Mouse (Mus musculus): Measurements from ENCODE around the gene Cd276. TPM values are rescaled to one million over a fixed set of nuclear protein-coding genes. Genes with fewer than 3 reads are reported as not detected.

Gene Cd276
- polyA plus RNA-seq, 1 experiment from 2014 or later, result 45.4 TPM

GRCm38 (mm10) chr9:58510452-58510851 lies 44.8 kb downstream of the Cd276 start:
- Histone ChIP-seq H3K27ac (ENCODE audit: low read depth, low read length) (no peak overlapping the region), H3K4me3 (ENCODE audit: low read length) (no peak overlapping the region), H3K4me2 (replicated peaks; ENCODE audit: low read depth, low read length) (no peak overlapping the region), H3K4me1 (ENCODE audit: control insufficient read depth, insufficient read depth, low read length) (no peaks in the 10 kb centered on the region), H3K9me3 (ENCODE audit: control insufficient read depth, low read length) (no peaks in the 10 kb centered on the region), H3K27me3 (ENCODE audit: control insufficient read depth, insufficient read depth, low read length) (no peaks in the 10 kb centered on the region), H3K9ac (ENCODE audit: low read depth, low read length) (no peak overlapping the region), H3K36me3 (ENCODE audit: control insufficient read depth, insufficient read depth, low read length) (no peaks in the 10 kb centered on the region)
- ATAC-seq (ENCODE audit: low FRiP score, low TSS enrichment), result no peak
- 91% methylated on average over 5 of the region's 5 CpGs for WGBS

GRCm38 (mm10) chr9:58507216-58508005 lies 47.8 kb downstream of the Cd276 start:
- H3K9ac ChIP-seq (ENCODE audit: low read depth, low read length), result no peak overlapping the region
- ATAC-seq (ENCODE audit: low FRiP score, low TSS enrichment), result no peak
- no peaks in the 10 kb centered on the region for H3K27me3 ChIP-seq (ENCODE audit: control insufficient read depth, insufficient read depth, low read length)
- WGBS, result 83% methylated on average over 8 of the region's 8 CpGs
- no peaks in the 10 kb centered on the region for H3K36me3 ChIP-seq (ENCODE audit: control insufficient read depth, insufficient read depth, low read length)
- no peaks in the 10 kb centered on the region for H3K9me3 ChIP-seq (ENCODE audit: control insufficient read depth, low read length)
- H3K4me1 ChIP-seq (ENCODE audit: control insufficient read depth, insufficient read depth, low read length), result no peaks in the 10 kb centered on the region
- H3K4me2 ChIP-seq (replicated peaks; ENCODE audit: low read depth, low read length), result no peak overlapping the region
- H3K4me3 ChIP-seq (ENCODE audit: low read length), result no peak overlapping the region
- no peak overlapping the region for H3K27ac ChIP-seq (ENCODE audit: low read depth, low read length)

DNA sequence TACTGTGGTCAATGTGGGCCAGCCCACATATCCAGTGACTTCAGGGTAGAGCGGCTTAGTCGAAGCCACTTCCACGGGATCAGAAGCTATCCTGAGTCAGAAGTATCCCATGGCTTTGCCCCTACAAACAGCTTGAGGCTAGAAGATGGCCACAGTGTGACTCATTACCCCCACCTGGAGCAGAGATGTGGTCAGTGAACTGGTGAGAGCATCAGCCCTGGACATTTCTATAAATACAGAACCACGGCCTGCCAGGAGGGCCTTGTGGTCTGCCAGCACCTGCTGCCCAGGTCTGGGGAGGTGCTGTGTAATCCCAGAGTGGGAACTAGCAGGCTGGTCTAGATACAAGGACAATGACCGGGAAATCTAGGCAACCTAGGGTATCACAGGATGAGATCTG lies 54.3 kb downstream of the Cd276 start:
- H3K36me3 ChIP-seq (ENCODE audit: control insufficient read depth, insufficient read depth, low read length), result 0 out of 2 replicates have a peak, but pooled peaks cover 4% of the 10 kb centered on the region
- no peaks in the 10 kb centered on the region for H3K27me3 ChIP-seq (ENCODE audit: control insufficient read depth, insufficient read depth, low read length)
- no peak for ATAC-seq (ENCODE audit: low FRiP score, low TSS enrichment)
- 83% methylated on average over 5 of the region's 5 CpGs for WGBS
- H3K9ac ChIP-seq (ENCODE audit: low read depth, low read length), result no peak overlapping the region
- no peaks in the 10 kb centered on the region; the same call in 1 of the 2 replicates for H3K4me1 ChIP-seq (ENCODE audit: control insufficient read depth, insufficient read depth, low read length)
- no peak overlapping the region for H3K4me3 ChIP-seq (ENCODE audit: low read length)
- H3K9me3 ChIP-seq (ENCODE audit: control insufficient read depth, low read length), result no peaks in the 10 kb centered on the region
- no peak overlapping the region for H3K4me2 ChIP-seq (replicated peaks; ENCODE audit: low read depth, low read length)
- no peak overlapping the region for H3K27ac ChIP-seq (ENCODE audit: low read depth, low read length)

DNA sequence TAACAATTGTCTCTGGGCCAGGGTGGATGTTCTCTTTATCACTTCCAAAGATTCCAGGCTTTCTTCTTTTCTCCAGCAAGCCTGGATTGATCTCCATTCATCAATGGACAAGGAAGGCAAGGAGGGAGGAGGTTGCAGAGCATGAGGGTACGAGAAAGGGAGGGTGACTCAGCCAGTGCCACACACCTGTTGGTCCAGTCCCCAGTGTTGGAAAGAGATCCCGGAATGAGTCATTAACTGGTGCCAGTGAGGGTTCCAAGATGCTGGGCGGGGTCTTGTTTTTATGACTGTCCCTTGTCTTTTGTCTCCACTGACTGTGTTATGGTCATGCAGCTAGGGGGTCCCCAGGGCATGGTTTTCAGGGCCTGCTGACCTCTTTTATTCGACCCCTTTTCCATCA lies 57.3 kb downstream of the Cd276 start:
- WGBS, result 29% methylated on average over 4 of the region's 4 CpGs
- no peak for ATAC-seq (ENCODE audit: low FRiP score, low TSS enrichment)

GRCm38 (mm10) chr9:58496470-58497182 lies 58.6 kb downstream of the Cd276 start:
- H3K4me2 ChIP-seq (replicated peaks; ENCODE audit: low read depth, low read length), result no peak overlapping the region
- ATAC-seq (ENCODE audit: low FRiP score, low TSS enrichment), result no peak
- WGBS, result 35% methylated on average over 4 of the region's 4 CpGs

More for the DNA sequence above, 57.3 kb downstream of the Cd276 start:
- no peak overlapping the region for H3K4me3 ChIP-seq (ENCODE audit: low read length)
- H3K27me3 ChIP-seq (ENCODE audit: control insufficient read depth, insufficient read depth, low read length), result no peaks in the 10 kb centered on the region
- no peaks in the 10 kb centered on the region for H3K9me3 ChIP-seq (ENCODE audit: control insufficient read depth, low read length)
- no peak overlapping the region for H3K9ac ChIP-seq (ENCODE audit: low read depth, low read length)
- no peak overlapping the region for H3K27ac ChIP-seq (ENCODE audit: low read depth, low read length)
- no peak overlapping the region for H3K4me2 ChIP-seq (replicated peaks; ENCODE audit: low read depth, low read length)
- 0 out of 2 replicates have a peak, but pooled peaks cover 4% of the 10 kb centered on the region for H3K36me3 ChIP-seq (ENCODE audit: control insufficient read depth, insufficient read depth, low read length)
- H3K4me1 ChIP-seq (ENCODE audit: control insufficient read depth, insufficient read depth, low read length), result no peaks in the 10 kb centered on the region; the same call in 1 of the 2 replicates

DNA sequence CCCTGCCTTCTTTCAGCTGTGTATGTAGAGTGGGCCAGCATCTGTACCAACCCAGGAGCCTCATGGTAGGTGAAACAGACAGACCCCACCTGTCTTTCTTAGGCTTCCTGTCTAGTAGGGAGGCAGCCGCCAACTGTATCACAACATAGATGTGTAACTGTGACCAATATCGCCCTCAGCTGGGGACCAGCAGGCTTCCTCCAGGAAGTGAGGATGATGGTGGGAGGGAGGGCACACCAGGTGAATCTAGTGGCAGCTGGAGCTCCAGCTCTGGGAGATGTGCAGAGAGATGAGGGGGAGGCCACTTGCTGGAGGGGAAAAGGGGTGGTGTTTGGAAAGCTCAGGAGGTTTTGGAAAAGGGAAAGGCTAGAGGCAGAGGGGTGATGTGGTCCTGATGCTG lies 60.2 kb downstream of the Cd276 start:
- ATAC-seq (ENCODE audit: low FRiP score, low TSS enrichment), result no peak
- Histone ChIP-seq H3K9me3 (ENCODE audit: control insufficient read depth, low read length) (no peaks in the 10 kb centered on the region), H3K4me3 (ENCODE audit: low read length) (no peak overlapping the region), H3K36me3 (ENCODE audit: control insufficient read depth, insufficient read depth, low read length) (0 out of 2 replicates have a peak, but pooled peaks cover 4% of the 10 kb centered on the region), H3K27me3 (ENCODE audit: control insufficient read depth, insufficient read depth, low read length) (peaks cover under 1% of the 10 kb centered on the region; the same call in 1 of the 2 replicates), H3K27ac (ENCODE audit: low read depth, low read length) (no peak overlapping the region), H3K9ac (ENCODE audit: low read depth, low read length) (no peak overlapping the region), H3K4me1 (ENCODE audit: control insufficient read depth, insufficient read depth, low read length) (peaks cover 1% of the 10 kb centered on the region), H3K4me2 (replicated peaks; ENCODE audit: low read depth, low read length) (no peak overlapping the region)
- 84% methylated on average over 2 of the region's 2 CpGs for WGBS

More at GRCm38 (mm10) chr9:58496470-58497182, 58.6 kb downstream of the Cd276 start:
- Histone ChIP-seq H3K9me3 (ENCODE audit: control insufficient read depth, low read length) (no peaks in the 10 kb centered on the region), H3K36me3 (ENCODE audit: control insufficient read depth, insufficient read depth, low read length) (0 out of 2 replicates have a peak, but pooled peaks cover 4% of the 10 kb centered on the region), H3K27me3 (ENCODE audit: control insufficient read depth, insufficient read depth, low read length) (no peaks in the 10 kb centered on the region), H3K4me1 (ENCODE audit: control insufficient read depth, insufficient read depth, low read length) (no peaks in the 10 kb centered on the region; the same call in 1 of the 2 replicates), H3K4me3 (ENCODE audit: low read length) (no peak overlapping the region), H3K9ac (ENCODE audit: low read depth, low read length) (no peak overlapping the region), H3K27ac (ENCODE audit: low read depth, low read length) (no peak overlapping the region)

- Histone ChIP-seq H3K27me3 (ENCODE audit: control insufficient read depth, insufficient read depth, low read length) (peaks cover 14% of the 10 kb centered on the region), H3K4me1 (ENCODE audit: control insufficient read depth, insufficient read depth, low read length) (peaks cover 16% of the 10 kb centered on the region), H3K27ac (ENCODE audit: low read depth, low read length) (no peak overlapping the region), H3K36me3 (ENCODE audit: control insufficient read depth, insufficient read depth, low read length) (no peaks in the 10 kb centered on the region), H3K9me3 (ENCODE audit: control insufficient read depth, low read length) (no peaks in the 10 kb centered on the region), H3K9ac (ENCODE audit: low read depth, low read length) (no peak overlapping the region), H3K4me3 (ENCODE audit: low read length) (no peak overlapping the region; the same call in 1 of the 2 replicates), H3K4me2 (replicated peaks; ENCODE audit: low read depth, low read length) (no peak overlapping the region)
- 51% methylated on average over 2 of the region's 2 CpGs for WGBS
- no peak for ATAC-seq (ENCODE audit: low FRiP score, low TSS enrichment)
Measured at GRCm38 (mm10) chr9:58490391-58490790, 64.8 kb downstream of the Cd276 start.

GRCm38 (mm10) chr9:58489865-58490165 lies 65.4 kb downstream of the Cd276 start:
- Histone ChIP-seq H3K4me1 (ENCODE audit: control insufficient read depth, insufficient read depth, low read length) (peaks cover 16% of the 10 kb centered on the region), H3K4me2 (replicated peaks; ENCODE audit: low read depth, low read length) (peak overlapping the region; percentile 99), H3K27me3 (ENCODE audit: control insufficient read depth, insufficient read depth, low read length) (peaks cover 14% of the 10 kb centered on the region), H3K36me3 (ENCODE audit: control insufficient read depth, insufficient read depth, low read length) (no peaks in the 10 kb centered on the region), H3K27ac (ENCODE audit: low read depth, low read length) (no peak overlapping the region), H3K4me3 (ENCODE audit: low read length) (peak overlapping the region; percentile 66), H3K9ac (ENCODE audit: low read depth, low read length) (peak overlapping the region; percentile 32; the same call in 1 of the 2 replicates), H3K9me3 (ENCODE audit: control insufficient read depth, low read length) (no peaks in the 10 kb centered on the region)
- ATAC-seq (ENCODE audit: low FRiP score, low TSS enrichment), result peak; percentile 1; the same call in 1 of the 2 replicates
- WGBS, result 11% methylated on average over 7 of the region's 7 CpGs
